Mouse (Mus musculus) midbrain, embryonic 13.5 days (tissue): Measurements from ENCODE around the gene Sp9. TPM values are rescaled to one million over a fixed set of nuclear protein-coding genes. Genes with fewer than 3 reads are reported as not detected.

Experiments
- ATAC-seq: fragments of 200-750 bp; cut with Nextera tagmentation; 2 replicates; pipeline ENCODE4 v1.8.0; 2017; ENCODE audit warnings: mild to moderate bottlenecking, moderate TSS enrichment, moderate library complexity
- H3K27ac ChIP-seq: fragments of 300-500 bp; sonication (generic); 2 replicates; pipeline ENCODE4 v1.5.1; 2015; ENCODE audit warnings: inconsistent platforms, mild to moderate bottlenecking, moderate library complexity
- H3K27me3 ChIP-seq: fragments of 300-500 bp; sonication (generic); 2 replicates; pipeline ENCODE4 v1.6.1; 2015; ENCODE audit warnings: mild to moderate bottlenecking, inconsistent platforms
- H3K36me3 ChIP-seq: fragments of 300-500 bp; sonication (generic); 2 replicates; pipeline ENCODE4 v1.6.1; 2015; ENCODE audit warnings: mild to moderate bottlenecking, inconsistent platforms
- H3K4me1 ChIP-seq: fragments of 300-500 bp; sonication (generic); replicated peaks from 2 replicates; pipeline ENCODE4 v1.6.1; 2015; ENCODE audit warnings: inconsistent platforms
- H3K4me2 ChIP-seq: fragments of 300-500 bp; sonication (generic); replicated peaks from 2 replicates; pipeline ENCODE4 v1.6.1; 2015; ENCODE audit warnings: moderate library complexity, mild to moderate bottlenecking, inconsistent platforms
- H3K4me3 ChIP-seq: fragments of 300-500 bp; sonication (generic); replicated peaks from 2 replicates; pipeline ENCODE4 v1.5.1; 2015; ENCODE audit warnings: mild to moderate bottlenecking, inconsistent platforms
- H3K9ac ChIP-seq: fragments of 300-500 bp; sonication (generic); replicated peaks from 2 replicates; pipeline ENCODE4 v1.6.1; 2015; ENCODE audit warnings: mild to moderate bottlenecking, inconsistent platforms
- H3K9me3 ChIP-seq: fragments of 300-500 bp; sonication (generic); 2 replicates; pipeline ENCODE4 v1.6.1; 2016; ENCODE audit warnings: mild to moderate bottlenecking, inconsistent platforms
- WGBS: fragments of 180-500 bp; shearing (Covaris S2); methylation state at CpG from one replicate; pipeline ENCODE4 v1.1.7; 2015; 5-methylcytosine and 5-hydroxymethylcytosine counted together
- polyA plus RNA-seq: library from polyadenylated mRNA; unstranded; fragments of >200 nt; fragmentation: Nextera tagmentation; extraction: Ambion mirVana; gene quantifications from 2 replicates; pipeline ENCODE4 v1.2.1, GENCODE M21; 2015

Gene Sp9
- polyA plus RNA-seq, 1 experiment from 2014 or later: 6.1 TPM

DNA sequence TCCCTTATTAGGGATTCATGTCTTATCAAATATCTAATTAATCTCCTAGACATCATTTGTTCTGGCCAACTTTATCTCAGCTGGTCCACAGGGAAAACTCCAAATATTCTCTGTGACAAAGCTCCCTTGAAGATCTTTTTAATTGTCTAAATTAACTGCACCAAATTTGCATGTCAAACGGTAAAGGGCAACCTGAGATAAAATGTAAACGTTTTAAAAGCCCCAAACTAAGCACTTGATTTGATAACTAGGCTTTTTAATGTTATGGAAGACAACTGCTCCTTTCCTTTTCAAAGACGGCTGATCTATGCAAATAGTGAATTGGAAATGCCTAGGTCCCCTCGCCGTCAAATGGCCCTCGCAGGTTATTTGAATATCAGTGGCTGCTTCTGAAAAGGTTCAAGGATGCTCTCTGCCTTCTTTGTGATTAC, 4.4 kb downstream of the Sp9 start:
- no peaks in the 10 kb centered on the region for H3K36me3 ChIP-seq
- WGBS: under 1% methylated on average over 6 of the region's 6 CpGs
- H3K4me2 ChIP-seq: no peak overlapping the region; the same call in 1 of the 2 replicates
- no peak for ATAC-seq
- H3K4me1 ChIP-seq: peaks cover 65% of the 10 kb centered on the region
- H3K27ac ChIP-seq: peak overlapping the region; percentile 56; the same call in 1 of the 2 replicates
- no peaks in the 10 kb centered on the region for H3K9me3 ChIP-seq
- H3K9ac ChIP-seq: peak overlapping the region; percentile 32
- H3K27me3 ChIP-seq: peaks cover 84% of the 10 kb centered on the region
- H3K4me3 ChIP-seq: peak overlapping the region; percentile 27

DNA sequence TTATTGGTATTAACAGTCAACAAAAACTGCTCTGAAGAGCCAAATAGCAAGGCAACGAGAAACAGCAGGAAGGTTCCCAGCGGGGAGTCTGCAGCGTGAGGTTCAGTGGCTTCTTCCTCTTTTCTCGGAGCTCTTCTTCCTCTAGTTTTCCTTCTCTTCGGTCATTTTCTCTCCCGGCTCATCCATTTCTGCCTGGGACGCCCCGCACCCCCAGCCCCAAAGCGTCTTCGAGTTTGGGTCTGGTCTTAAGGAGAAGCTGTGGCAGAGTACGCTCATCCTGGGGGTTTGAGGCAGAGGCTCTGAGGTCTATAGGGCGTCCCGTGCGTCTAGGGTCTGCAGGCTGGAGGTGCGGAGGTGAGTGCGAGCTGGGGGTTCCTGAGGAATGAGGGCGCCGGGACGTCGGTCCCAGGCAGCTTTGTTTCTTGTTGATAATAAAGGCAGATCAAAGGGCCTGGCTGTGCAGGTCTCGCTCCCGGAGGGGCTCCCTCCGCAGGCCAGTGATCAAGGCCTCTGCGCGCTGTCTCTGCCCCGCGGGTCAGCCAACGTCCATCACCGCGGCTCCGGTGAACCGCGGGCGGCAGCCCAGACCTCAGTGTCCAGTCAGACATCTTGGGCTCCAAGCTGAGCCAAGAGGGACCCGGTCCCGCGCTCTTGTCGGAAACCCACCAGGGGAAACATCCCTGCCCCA, 5.4 kb downstream of the Sp9 start:
- WGBS: under 1% methylated on average over 38 of the region's 38 CpGs
- Histone ChIP-seq H3K27me3 (peaks cover 84% of the 10 kb centered on the region), H3K36me3 (no peaks in the 10 kb centered on the region), H3K9ac (peak overlapping the region; percentile 48), H3K4me1 (peaks cover 62% of the 10 kb centered on the region), H3K9me3 (no peaks in the 10 kb centered on the region), H3K4me3 (peak overlapping the region; percentile 37), H3K4me2 (peak overlapping the region; percentile 45), H3K27ac (peak overlapping the region; percentile 85)
- ATAC-seq: no peak

DNA sequence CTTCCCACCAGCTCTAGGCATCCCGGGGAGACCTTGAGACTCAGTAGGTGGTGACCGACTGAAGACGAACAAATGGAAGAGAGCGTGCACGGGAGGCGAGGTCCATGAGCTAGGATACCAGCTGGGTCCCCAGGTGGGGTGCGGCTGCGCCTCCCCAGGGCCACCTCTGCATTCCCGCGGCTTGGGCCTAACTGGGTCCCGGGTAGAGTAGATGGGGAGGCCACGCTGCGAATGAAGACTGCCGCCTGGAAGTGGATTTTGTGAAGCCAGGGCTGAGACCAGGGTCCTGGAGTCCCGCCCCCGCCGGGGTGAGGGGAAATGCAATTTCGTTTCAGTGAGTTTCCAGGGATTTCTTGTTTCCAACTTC, 6.0 kb downstream of the Sp9 start:
- no peaks in the 10 kb centered on the region for H3K36me3 ChIP-seq
- WGBS: under 1% methylated on average over 18 of the region's 18 CpGs
- H3K27me3 ChIP-seq: peaks cover 82% of the 10 kb centered on the region
- H3K27ac ChIP-seq: peak overlapping the region; percentile 85
- H3K4me3 ChIP-seq: peak overlapping the region; percentile 37
- ATAC-seq: 0 out of 2 replicates have a peak, but pooled peaks have one; percentile 24
- peak overlapping the region; percentile 48 for H3K9ac ChIP-seq
- H3K9me3 ChIP-seq: no peaks in the 10 kb centered on the region
- H3K4me1 ChIP-seq: peaks cover 58% of the 10 kb centered on the region
- peak overlapping the region; percentile 45 for H3K4me2 ChIP-seq

DNA sequence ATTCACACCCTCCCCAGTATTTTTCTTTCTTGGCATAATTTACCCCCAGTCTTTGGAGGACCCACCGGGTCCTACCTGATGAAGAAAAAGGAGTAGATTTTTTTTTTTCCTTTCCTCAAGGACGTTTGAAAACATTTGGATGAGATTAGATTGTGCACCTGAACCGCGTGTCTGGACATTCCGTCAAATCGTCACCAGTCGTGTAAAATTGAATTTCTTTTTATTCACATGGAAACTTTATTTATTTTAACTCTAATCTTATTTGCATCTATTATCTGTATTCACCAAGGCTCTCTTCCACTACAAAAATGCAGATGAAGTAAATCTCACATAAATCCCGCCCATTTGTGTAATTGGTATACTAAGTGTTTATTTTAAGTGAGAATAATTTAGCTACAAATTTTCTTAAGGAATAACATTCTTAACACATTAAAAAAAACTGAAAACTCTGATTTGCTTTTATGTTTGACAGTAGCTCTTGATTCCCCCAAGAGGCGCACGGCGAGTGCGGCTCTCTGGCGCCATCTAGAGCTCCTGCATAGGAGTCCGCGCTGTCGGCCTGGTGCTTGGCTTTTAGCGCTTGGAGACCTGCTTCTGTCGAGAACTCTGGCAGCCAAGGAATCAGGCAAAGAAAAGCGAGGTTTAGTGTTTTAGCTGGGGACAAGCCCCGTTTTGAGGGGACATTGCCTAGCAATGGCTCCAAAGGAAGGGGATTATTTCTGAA, 6.6 kb downstream of the Sp9 start:
- Histone ChIP-seq H3K36me3 (no peaks in the 10 kb centered on the region), H3K27me3 (peaks cover 76% of the 10 kb centered on the region), H3K4me2 (peak overlapping the region; percentile 46), H3K4me1 (peaks cover 52% of the 10 kb centered on the region), H3K9me3 (no peaks in the 10 kb centered on the region), H3K9ac (peak overlapping the region; percentile 53), H3K4me3 (peak overlapping the region; percentile 37), H3K27ac (peak overlapping the region; percentile 85)
- peak; percentile 62; the same call in 1 of the 2 replicates for ATAC-seq
- under 1% methylated on average over 20 of the region's 20 CpGs for WGBS

DNA sequence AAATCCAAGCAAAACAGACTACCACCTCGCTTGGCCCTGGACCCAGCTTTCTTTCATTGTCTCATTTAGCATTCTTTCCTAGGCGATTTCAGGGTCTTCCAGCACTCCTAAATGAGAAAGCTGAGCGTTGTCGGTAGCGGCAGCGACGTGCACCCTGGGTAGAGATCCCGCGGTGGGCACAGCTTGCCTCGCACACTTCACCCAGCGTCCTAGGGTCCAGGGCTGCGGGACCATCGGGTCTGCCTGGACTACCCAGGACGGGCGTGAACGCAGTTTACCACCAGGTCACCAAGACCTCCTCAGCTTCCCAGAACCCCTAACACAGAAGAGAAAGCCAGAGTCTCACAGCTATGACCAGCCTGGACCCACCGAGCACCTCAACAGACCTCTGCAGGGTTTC, 7.1 kb downstream of the Sp9 start:
- ATAC-seq: peak; percentile 60
- Histone ChIP-seq H3K4me1 (peaks cover 46% of the 10 kb centered on the region), H3K4me2 (peak overlapping the region; percentile 46), H3K36me3 (no peaks in the 10 kb centered on the region), H3K9ac (peak overlapping the region; percentile 53), H3K27me3 (peaks cover 71% of the 10 kb centered on the region), H3K27ac (peak overlapping the region; percentile 78), H3K9me3 (no peaks in the 10 kb centered on the region), H3K4me3 (peak overlapping the region; percentile 28)
- under 1% methylated on average over 17 of the region's 17 CpGs for WGBS

DNA sequence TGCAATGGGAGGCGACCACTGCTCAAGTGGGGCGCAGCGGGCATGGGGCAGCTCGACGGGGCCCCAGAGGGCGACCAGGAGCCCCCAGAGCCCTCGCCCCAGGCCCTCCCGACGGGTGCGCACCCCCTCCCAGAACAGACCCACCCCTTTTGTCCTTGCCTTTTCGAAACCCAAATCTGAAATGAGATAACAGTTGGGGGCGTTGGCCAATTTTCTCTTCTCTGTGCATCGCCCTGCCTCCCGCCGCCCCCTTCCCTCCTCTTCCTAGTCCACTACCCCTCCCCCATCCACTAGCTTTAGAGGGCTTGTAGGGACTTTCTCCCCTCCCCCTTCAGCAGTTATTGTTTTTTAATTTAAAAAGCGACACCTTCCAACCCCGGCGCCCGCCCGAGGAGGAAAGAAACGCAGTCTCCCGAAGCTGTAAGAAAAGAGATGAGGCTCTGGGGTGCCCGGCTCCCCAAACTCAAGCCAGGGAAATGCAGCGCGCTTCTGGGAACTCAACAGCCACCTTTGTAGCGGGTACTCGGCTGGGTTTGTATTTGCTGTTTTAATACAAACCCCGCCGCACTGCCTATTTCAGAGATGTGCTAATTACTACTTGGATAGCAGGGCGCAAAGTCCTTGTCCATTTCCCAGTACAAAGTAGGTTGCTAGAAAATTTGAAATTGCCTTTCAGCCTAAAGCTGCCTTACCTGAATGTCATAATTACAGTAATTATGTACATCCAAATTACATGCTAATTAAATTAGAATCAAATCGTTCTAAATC, 7.7 kb downstream of the Sp9 start:
- 1% methylated on average over 31 of the region's 31 CpGs for WGBS
- peaks cover 40% of the 10 kb centered on the region for H3K4me1 ChIP-seq
- H3K4me3 ChIP-seq: peak overlapping the region; percentile 28
- H3K9me3 ChIP-seq: no peaks in the 10 kb centered on the region
- ATAC-seq: no peak; the same call in 1 of the 2 replicates
- peak overlapping the region; percentile 46 for H3K4me2 ChIP-seq
- peak overlapping the region; percentile 53 for H3K9ac ChIP-seq
- no peaks in the 10 kb centered on the region for H3K36me3 ChIP-seq
- peak overlapping the region; percentile 78 for H3K27ac ChIP-seq
- H3K27me3 ChIP-seq: peaks cover 65% of the 10 kb centered on the region

DNA sequence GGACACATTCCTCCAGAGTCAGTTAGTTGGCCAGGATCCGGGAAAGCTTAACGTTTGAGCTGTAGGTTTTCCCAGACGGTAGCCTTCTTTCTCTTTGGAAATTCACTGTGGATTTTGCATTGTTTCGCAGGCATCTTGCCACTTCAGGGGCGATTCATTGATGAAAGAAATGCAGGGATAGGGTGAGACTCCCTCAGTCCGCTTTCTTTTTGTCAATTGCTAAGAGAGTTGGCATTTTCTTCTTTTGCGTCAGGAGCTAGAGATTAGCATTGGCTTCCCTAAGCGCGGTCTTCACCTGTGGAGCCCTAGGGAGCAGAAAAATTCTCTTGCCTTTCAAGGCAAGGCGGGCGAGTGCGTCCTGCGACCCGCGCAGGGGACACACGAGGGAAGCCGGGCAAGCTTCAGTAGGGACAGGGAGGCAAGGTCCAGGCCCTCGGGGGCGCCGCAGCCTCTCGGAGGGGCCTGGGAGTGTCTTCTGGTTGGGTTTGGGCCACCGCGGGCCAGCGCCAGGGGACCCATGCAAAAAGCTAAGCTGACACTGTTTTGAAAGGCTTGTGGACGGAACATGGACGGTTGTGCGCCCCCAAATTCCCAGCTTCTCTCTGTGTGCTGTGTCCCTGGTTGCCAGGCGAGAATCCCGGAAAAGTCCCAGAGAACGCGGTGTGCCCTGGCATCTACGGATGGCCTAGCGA, 8.8 kb downstream of the Sp9 start:
- 1% methylated on average over 33 of the region's 33 CpGs for WGBS
- no peaks in the 10 kb centered on the region for H3K36me3 ChIP-seq
- peak overlapping the region; percentile 11; the same call in 1 of the 2 replicates for H3K9ac ChIP-seq
- peak overlapping the region; percentile 16 for H3K4me3 ChIP-seq
- no peak for ATAC-seq
- peak overlapping the region; percentile 47 for H3K4me2 ChIP-seq
- H3K27ac ChIP-seq: no peak overlapping the region; the same call in 1 of the 2 replicates
- H3K4me1 ChIP-seq: peaks cover 36% of the 10 kb centered on the region
- H3K9me3 ChIP-seq: no peaks in the 10 kb centered on the region
- peaks cover 61% of the 10 kb centered on the region for H3K27me3 ChIP-seq

DNA sequence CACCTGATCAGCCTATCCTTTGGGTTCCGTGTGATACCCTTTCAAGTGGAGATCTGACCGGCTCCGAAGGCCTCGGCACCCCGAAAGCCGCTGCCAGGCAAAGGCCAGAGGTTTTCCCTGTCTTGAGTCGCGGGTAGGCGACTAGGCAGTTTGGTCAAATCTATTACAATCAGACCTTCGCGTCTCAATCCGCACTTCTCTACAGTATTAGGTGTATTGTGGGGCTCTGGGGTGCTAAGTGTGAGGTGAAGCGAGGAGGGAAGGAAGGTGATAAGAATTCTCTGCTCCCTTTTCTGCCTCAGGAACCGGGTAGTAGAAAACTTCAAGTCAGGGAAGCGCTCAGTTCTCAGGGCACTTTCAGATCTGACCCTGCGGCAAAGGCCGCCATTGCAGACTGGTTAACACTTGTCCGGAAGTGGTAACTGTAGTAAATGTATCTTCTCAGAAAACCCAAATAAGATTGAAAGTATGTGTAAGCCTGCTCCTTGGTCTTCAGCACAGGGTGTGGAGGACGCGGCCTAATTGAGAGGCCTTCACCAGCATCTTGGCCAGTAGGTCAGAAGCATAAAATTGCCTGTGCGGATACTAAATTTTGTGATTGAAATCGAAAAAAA, 9.4 kb downstream of the Sp9 start:
- Histone ChIP-seq H3K9ac (peak overlapping the region; percentile 11; the same call in 1 of the 2 replicates), H3K36me3 (0 out of 2 replicates have a peak, but pooled peaks cover 2% of the 10 kb centered on the region), H3K4me1 (peaks cover 36% of the 10 kb centered on the region), H3K4me3 (peak overlapping the region; percentile 16; the same call in 1 of the 2 replicates), H3K27me3 (peaks cover 58% of the 10 kb centered on the region), H3K9me3 (no peaks in the 10 kb centered on the region), H3K27ac (no peak overlapping the region), H3K4me2 (peak overlapping the region; percentile 47)
- WGBS: 8% methylated on average over 22 of the region's 22 CpGs
- no peak for ATAC-seq

DNA sequence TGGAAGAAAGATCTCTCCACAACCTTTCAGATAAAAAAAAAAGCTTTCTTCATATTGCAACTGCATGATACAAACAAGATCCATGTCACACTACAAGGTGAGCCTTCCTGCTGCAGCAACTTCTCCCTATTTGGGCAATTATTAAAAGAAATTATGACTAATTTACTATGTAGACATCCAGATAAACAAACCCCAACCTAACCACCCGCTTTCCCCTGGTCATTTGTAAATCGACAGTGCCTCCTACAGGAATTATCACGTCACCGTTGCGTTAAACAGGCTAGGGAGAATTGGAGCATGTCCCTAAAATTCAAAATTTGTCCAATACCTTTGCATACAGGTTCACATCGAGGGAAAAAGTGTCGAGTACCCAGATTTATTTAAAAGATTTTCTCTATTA, 10.0 kb downstream of the Sp9 start:
- ATAC-seq: no peak
- H3K27me3 ChIP-seq: peaks cover 53% of the 10 kb centered on the region
- peaks cover 36% of the 10 kb centered on the region for H3K4me1 ChIP-seq
- WGBS: 6% methylated on average over 7 of the region's 7 CpGs
- H3K4me2 ChIP-seq: peak overlapping the region; percentile 47; the same call in 1 of the 2 replicates
- H3K9me3 ChIP-seq: no peaks in the 10 kb centered on the region
- H3K9ac ChIP-seq: no peak overlapping the region
- no peak overlapping the region for H3K4me3 ChIP-seq
- no peak overlapping the region for H3K27ac ChIP-seq
- 0 out of 2 replicates have a peak, but pooled peaks cover 3% of the 10 kb centered on the region for H3K36me3 ChIP-seq

DNA sequence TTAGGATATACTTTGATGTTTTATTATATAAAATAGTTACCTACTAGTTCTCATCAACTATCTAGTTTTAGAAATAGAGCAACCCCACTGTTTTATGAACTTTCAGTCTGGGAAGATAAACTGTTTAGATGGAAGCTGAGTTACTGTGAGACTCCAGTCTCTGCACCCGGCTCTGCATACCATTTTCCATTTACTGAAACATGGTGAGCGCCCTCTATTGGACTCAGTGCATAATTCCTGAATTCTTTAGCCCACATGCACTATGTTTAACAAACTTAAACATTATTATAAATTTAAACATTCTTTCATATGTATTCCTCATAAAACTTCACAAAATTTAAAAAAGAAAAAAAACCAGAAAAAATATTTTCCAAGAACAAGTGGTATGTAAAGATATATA, 13.9 kb downstream of the Sp9 start:
- H3K36me3 ChIP-seq: peaks cover 14% of the 10 kb centered on the region
- WGBS: 7% methylated on average over 2 of the region's 2 CpGs
- no peak overlapping the region for H3K27ac ChIP-seq
- no peak for ATAC-seq
- H3K4me3 ChIP-seq: no peak overlapping the region
- H3K9me3 ChIP-seq: no peaks in the 10 kb centered on the region
- H3K4me1 ChIP-seq: peaks cover 9% of the 10 kb centered on the region
- H3K27me3 ChIP-seq: peaks cover 19% of the 10 kb centered on the region
- H3K4me2 ChIP-seq: no peak overlapping the region
- no peak overlapping the region for H3K9ac ChIP-seq

DNA sequence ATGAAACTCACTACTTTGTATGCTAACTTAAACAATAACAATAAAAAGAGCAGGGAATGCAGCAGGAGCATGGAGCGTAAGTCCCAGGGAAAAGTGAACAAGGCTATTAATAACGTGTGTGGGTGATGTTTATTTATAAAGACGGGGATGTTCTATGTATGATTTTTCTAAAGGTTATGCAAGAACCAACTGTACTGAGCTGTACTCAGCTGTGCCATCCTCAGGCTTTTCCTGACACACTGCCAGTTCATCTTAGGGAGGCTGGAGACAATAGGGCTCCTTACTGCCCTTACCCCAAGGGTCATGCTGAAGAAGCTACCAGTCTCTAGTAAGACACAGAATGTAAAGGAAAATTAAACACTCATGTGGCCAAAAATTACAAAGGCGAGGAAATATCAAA, 19.4 kb downstream of the Sp9 start:
- Histone ChIP-seq H3K4me3 (no peak overlapping the region), H3K27ac (no peak overlapping the region), H3K4me1 (no peaks in the 10 kb centered on the region), H3K4me2 (no peak overlapping the region), H3K9ac (no peak overlapping the region), H3K9me3 (no peaks in the 10 kb centered on the region), H3K27me3 (no peaks in the 10 kb centered on the region), H3K36me3 (peaks cover 32% of the 10 kb centered on the region)
- no peak for ATAC-seq
- WGBS: 92% methylated on average over 4 of the region's 4 CpGs
